Mouse (Mus musculus) C2C12 (cell line): ENCODE results near the gene Wdfy4. TPM values are rescaled to one million over a fixed set of nuclear protein-coding genes. Genes with fewer than 3 reads are reported as not detected.

Experiments
- H3K27me3 ChIP-seq: one replicate; pipeline ENCODE4 v1.6.1; 2011; ENCODE audit not compliant: control insufficient read depth, insufficient read depth, insufficient read length
- H3K36me3 ChIP-seq: one replicate; pipeline ENCODE4 v1.6.1; 2011; ENCODE audit not compliant: control insufficient read depth, insufficient read depth
- H3K4me3 ChIP-seq: one replicate; pipeline ENCODE4 v1.5.1; 2011; ENCODE audit warnings: mild to moderate bottlenecking, control low read depth; ENCODE audit not compliant: poor library complexity, insufficient read depth, severe bottlenecking
- H3K79me2 ChIP-seq: one replicate; pipeline ENCODE4 v1.6.1; 2011; ENCODE audit not compliant: control insufficient read depth, insufficient read depth
- H3K79me3 ChIP-seq: one replicate; pipeline ENCODE4 v1.6.1; 2011; ENCODE audit warnings: low read depth, control low read depth
- H3ac ChIP-seq: one replicate; pipeline ENCODE3; 2011; ENCODE audit warnings: low read depth; ENCODE audit not compliant: control insufficient read depth, insufficient read length
- CEBPB ChIP-seq: IDR thresholded peaks from one replicate; pipeline ENCODE4 v1.6.1; 2011; ENCODE audit warnings: low read depth, mild to moderate bottlenecking, control low read depth, moderate library complexity
- CTCF ChIP-seq: IDR thresholded peaks from one replicate; pipeline ENCODE4 v1.5.1; 2011; ENCODE audit not compliant: control insufficient read depth, insufficient read depth, insufficient read length
- FOSL1 ChIP-seq: IDR thresholded peaks from one replicate; pipeline ENCODE4 v1.8.0; 2011; ENCODE audit warnings: mild to moderate bottlenecking, low read length; ENCODE audit not compliant: poor library complexity, insufficient read depth, severe bottlenecking
- MAX ChIP-seq: IDR thresholded peaks from one replicate; pipeline ENCODE4 v1.6.1; 2011; ENCODE audit warnings: mild to moderate bottlenecking, control low read depth
- MYOD1 ChIP-seq: IDR thresholded peaks from one replicate; pipeline ENCODE4 v1.6.1; 2011; ENCODE audit warnings: low read depth; ENCODE audit not compliant: control insufficient read depth, insufficient read length
- MYOG ChIP-seq: IDR thresholded peaks from one replicate; pipeline ENCODE4 v1.6.1; 2011; ENCODE audit not compliant: control insufficient read depth, insufficient read length; ENCODE audit errors: extremely low read depth
- USF1 ChIP-seq: IDR thresholded peaks from one replicate; pipeline ENCODE4 v1.6.1; 2011; ENCODE audit warnings: low read depth, mild to moderate bottlenecking, control low read depth, moderate library complexity
- polyA plus RNA-seq: library from polyadenylated mRNA; unstranded; fragments of >200 nt; fragmentation: generic; extraction: Trizol; gene quantifications from one replicate; pipeline ENCODE4 v1.2.1, GENCODE M21; 2012; ENCODE audit warnings: missing spikeins

Gene Wdfy4
- polyA plus RNA-seq, 1 experiment, result 0.01 TPM

- TF ChIP-seq MYOG (no peak), CTCF (no peak), MYOD1 (no peak), CEBPB (no peak)
- H3K27me3 ChIP-seq, result peaks cover 35% of the 10 kb centered on the region
- H3K79me2 ChIP-seq, result no peaks in the 10 kb centered on the region
- no peak overlapping the region for H3K4me3 ChIP-seq
- H3K36me3 ChIP-seq, result no peaks in the 10 kb centered on the region
- H3K79me3 ChIP-seq, result no peaks in the 10 kb centered on the region
- no peak overlapping the region for H3ac ChIP-seq
These were observed 198.6 kb downstream of the Wdfy4 start for GRCm38 (mm10) chr14:32986659-32987058.

GRCm38 (mm10) chr14:32984176-32984738 is 201.1 kb downstream of the Wdfy4 start:
- Histone ChIP-seq H3K4me3 (no peak overlapping the region), H3ac (no peak overlapping the region), H3K79me2 (no peaks in the 10 kb centered on the region), H3K79me3 (no peaks in the 10 kb centered on the region), H3K36me3 (no peaks in the 10 kb centered on the region), H3K27me3 (peaks cover 35% of the 10 kb centered on the region)
- TF ChIP-seq MYOG (no peak), MYOD1 (no peak), CEBPB (no peak), FOSL1 (no peak), CTCF (no peak), MAX (no peak), USF1 (no peak)

GRCm38 (mm10) chr14:32970700-32971099 is 214.6 kb downstream of the Wdfy4 start:
- Histone ChIP-seq H3K27me3 (peaks cover 25% of the 10 kb centered on the region), H3ac (no peak overlapping the region), H3K4me3 (no peak overlapping the region), H3K36me3 (no peaks in the 10 kb centered on the region), H3K79me2 (no peaks in the 10 kb centered on the region), H3K79me3 (no peaks in the 10 kb centered on the region)
- no peak for TF ChIP-seq CEBPB
- no peak for TF ChIP-seq CTCF
- no peak for TF ChIP-seq MYOG
- no peak for TF ChIP-seq MAX
- no peak for TF ChIP-seq MYOD1
- no peak for TF ChIP-seq USF1
- TF ChIP-seq FOSL1, result no peak

GRCm38 (mm10) chr14:32964742-32965141 is 220.6 kb downstream of the Wdfy4 start:
- Histone ChIP-seq H3K27me3 (peaks cover 32% of the 10 kb centered on the region), H3K36me3 (no peaks in the 10 kb centered on the region), H3K4me3 (no peak overlapping the region), H3ac (no peak overlapping the region), H3K79me3 (no peaks in the 10 kb centered on the region), H3K79me2 (no peaks in the 10 kb centered on the region)
- no peak for TF ChIP-seq USF1

- peaks cover 44% of the 10 kb centered on the region for H3K27me3 ChIP-seq
- H3K36me3 ChIP-seq, result no peaks in the 10 kb centered on the region
- no peak overlapping the region for H3ac ChIP-seq
- no peaks in the 10 kb centered on the region for H3K79me3 ChIP-seq
- H3K4me3 ChIP-seq, result no peak overlapping the region
- no peaks in the 10 kb centered on the region for H3K79me2 ChIP-seq
- peak; percentile 20 for TF ChIP-seq CTCF
- TF ChIP-seq CEBPB, result no peak
These were observed 224.8 kb downstream of the Wdfy4 start for GRCm38 (mm10) chr14:32960481-32960880.

GRCm38 (mm10) chr14:32958671-32959070 is 226.6 kb downstream of the Wdfy4 start:
- H3K27me3 ChIP-seq, result peaks cover 41% of the 10 kb centered on the region
- H3K79me2 ChIP-seq, result no peaks in the 10 kb centered on the region
- no peaks in the 10 kb centered on the region for H3K79me3 ChIP-seq
- no peak overlapping the region for H3ac ChIP-seq
- no peaks in the 10 kb centered on the region for H3K36me3 ChIP-seq
- TF ChIP-seq CTCF, result no peak
- no peak for TF ChIP-seq MYOD1
- no peak for TF ChIP-seq CEBPB
- no peak for TF ChIP-seq FOSL1
- no peak for TF ChIP-seq USF1
- TF ChIP-seq MYOG, result no peak
- no peak for TF ChIP-seq MAX
- H3K4me3 ChIP-seq, result no peak overlapping the region
